In genomic region chr8:48740147-48740881, GRCm38 (mm10) we compare ENCODE assay signal across 9 mouse cellular contexts.
A peak's percentile ranks its signal among the peaks of the same experiment; 100 is the strongest.
DNase-seq lines count a peak whose midpoint lies in the region; ATAC-seq and TF ChIP-seq lines count a peak whose summit lies in the region.
"Had no signal": no experiment of that assay in that cellular context is flagged by ENCODE, and none has a peak within 500 bp of the region (broad histone marks: within the 10 kb centered on the region; RNA-seq: fewer than 3 reads in every experiment).

No protein-coding gene starts in this region.

- H3K4me3 ChIP-seq in hindbrain, embryonic 15.5 days, result peak overlapping the region; percentile 31
- H3K4me3 ChIP-seq in midbrain, embryonic 14.5 days (replicated peaks; ENCODE audit: low read depth, low read length), result peak overlapping the region; percentile 30
- H3K4me3 ChIP-seq in kidney, embryonic 14.5 days (ENCODE audit: low read length), result no peak overlapping the region
- H3K4me3 ChIP-seq: liver, embryonic 13.5 days had no signal

- H3K9me3 ChIP-seq in hindbrain, embryonic 15.5 days, result no peaks in the 10 kb centered on the region
- H3K9me3 ChIP-seq in midbrain, embryonic 14.5 days (ENCODE audit: control insufficient read depth, low read length), result no peaks in the 10 kb centered on the region
- no peaks in the 10 kb centered on the region for H3K9me3 ChIP-seq in kidney, embryonic 14.5 days (ENCODE audit: control insufficient read depth, low read length)
- H3K9me3 ChIP-seq: liver, embryonic 13.5 days had no signal

- H3K4me1 ChIP-seq in hindbrain, embryonic 15.5 days (replicated peaks), result peaks cover 11% of the 10 kb centered on the region
- H3K4me1 ChIP-seq in midbrain, embryonic 14.5 days (ENCODE audit: control insufficient read depth, insufficient read depth, low read length), result peaks cover 17% of the 10 kb centered on the region
- no peaks in the 10 kb centered on the region for H3K4me1 ChIP-seq in kidney, embryonic 14.5 days (ENCODE audit: control insufficient read depth, insufficient read depth, low read length)
- H3K4me1 ChIP-seq: liver, embryonic 13.5 days had no signal

- H3K36me3 ChIP-seq in hindbrain, embryonic 15.5 days, result no peaks in the 10 kb centered on the region
- H3K36me3 ChIP-seq in midbrain, embryonic 14.5 days (ENCODE audit: control insufficient read depth, insufficient read depth, low read length), result no peaks in the 10 kb centered on the region
- H3K36me3 ChIP-seq in kidney, embryonic 14.5 days (ENCODE audit: control insufficient read depth, insufficient read depth, low read length), result no peaks in the 10 kb centered on the region
- H3K36me3 ChIP-seq: liver, embryonic 13.5 days had no signal

- peak overlapping the region; percentile 56 for H3K4me2 ChIP-seq in hindbrain, embryonic 15.5 days
- H3K4me2 ChIP-seq in midbrain, embryonic 14.5 days (ENCODE audit: low read length), result peak overlapping the region; percentile 59
- H3K4me2 ChIP-seq in kidney, embryonic 14.5 days (replicated peaks; ENCODE audit: low read depth, low read length), result no peak overlapping the region
- H3K4me2 ChIP-seq: liver, embryonic 13.5 days had no signal

- TF ChIP-seq CTCF in brain, embryonic 14.5 days (IDR thresholded peaks at IDR 0.05; ENCODE audit: borderline replicate concordance, extremely low read depth, insufficient read depth, insufficient read length), result no peak

- peak overlapping the region; percentile 21; the same call in 1 of the 2 replicates for H3K9ac ChIP-seq in hindbrain, embryonic 15.5 days
- no peak overlapping the region for H3K9ac ChIP-seq in midbrain, embryonic 14.5 days (replicated peaks; ENCODE audit: low read length)
- no peak overlapping the region for H3K9ac ChIP-seq in kidney, embryonic 14.5 days (ENCODE audit: low read depth, low read length)
- H3K9ac ChIP-seq: liver, embryonic 13.5 days had no signal

- WGBS in hindbrain, embryonic 15.5 days, result 49% methylated on average over 23 of the region's 23 CpGs
- WGBS in midbrain, embryonic 14.5 days, result 21% methylated on average over 23 of the region's 23 CpGs
- WGBS in kidney, embryonic 14.5 days, result 74% methylated on average over 23 of the region's 23 CpGs

- TF ChIP-seq POLR2A in brain, embryonic 14.5 days (IDR thresholded peaks at IDR 0.05; ENCODE audit: borderline replicate concordance, extremely low read depth, insufficient read depth, insufficient read length, poor library complexity, severe bottlenecking), result no peak

- ATAC-seq in frontal cortex, adult (ENCODE audit: low TSS enrichment), result peak; percentile 78
- 0 out of 2 replicates have a peak, but pooled peaks have one; percentile 46 for ATAC-seq in hindbrain, embryonic 15.5 days (ENCODE audit: low FRiP score, low read depth)
- peak; percentile 63; the same call in 1 of the 2 replicates for ATAC-seq in midbrain, embryonic 14.5 days (ENCODE audit: low FRiP score, low TSS enrichment)
- no peak for ATAC-seq in kidney, embryonic 14.5 days (ENCODE audit: low FRiP score, low TSS enrichment)

- 0 out of 2 replicates have a peak overlapping the region, but pooled peaks have one; percentile 36 for H3K27ac ChIP-seq in hindbrain, embryonic 15.5 days (replicated peaks)
- peak overlapping the region; percentile 45 for H3K27ac ChIP-seq in midbrain, embryonic 14.5 days (replicated peaks; ENCODE audit: low read depth, low read length)
- H3K27ac ChIP-seq in kidney, embryonic 14.5 days (ENCODE audit: low read depth, low read length), result no peak overlapping the region
- H3K27ac ChIP-seq: liver, embryonic 13.5 days had no signal

- H3K27me3 ChIP-seq in hindbrain, embryonic 15.5 days, result no peaks in the 10 kb centered on the region
- H3K27me3 ChIP-seq in midbrain, embryonic 14.5 days (ENCODE audit: control insufficient read depth, insufficient read depth, low read length), result no peaks in the 10 kb centered on the region
- no peaks in the 10 kb centered on the region for H3K27me3 ChIP-seq in kidney, embryonic 14.5 days (ENCODE audit: control insufficient read depth, insufficient read depth, low read length)
- H3K27me3 ChIP-seq: liver, embryonic 13.5 days had no signal

- no peak for DNase-seq in frontal cortex, postnatal 25 days (ENCODE audit: low spot score in 2 of 2)
- peak; percentile 76 for DNase-seq in brain, embryonic 14.5 days (ENCODE audit: low read depth)
- DNase-seq in midbrain, embryonic 14.5 days, result peak; percentile 79
- no peak for DNase-seq in kidney, postnatal 25 days
- no peak for DNase-seq in cerebellum, adult 11-12 months
- DNase-seq: liver, embryonic 13.5 days had no signal

Comparison
In these comparisons a context has a peak if more than half of its experiments do, and no peak if none do; other contexts are left out.
1. DNase-seq: peak in brain, embryonic 14.5 days (single experiment) and midbrain, embryonic 14.5 days (single experiment); none in frontal cortex, postnatal 25 days (0 of 2), kidney, postnatal 25 days (0 of 2) and cerebellum, adult 11-12 months (single experiment).